ENCODE assay signal across 8 mouse cellular contexts in genomic region chr12:80014598-80014983, GRCm38 (mm10).
DNase-seq lines count a peak whose midpoint lies in the region; ATAC-seq and TF ChIP-seq lines count a peak whose summit lies in the region.

No protein-coding gene starts in this region.

- H3K9ac ChIP-seq in hindbrain, embryonic 13.5 days = peak overlapping the region; percentile 24; the same call in 1 of the 2 replicates

- WGBS in bone marrow, adult 2 months = 3% methylated on average over 7 of the region's 7 CpGs
- WGBS in hindbrain, embryonic 13.5 days = 63% methylated on average over 7 of the region's 7 CpGs

- TF ChIP-seq POLR2A in bone marrow, adult 2 months (IDR thresholded peaks at IDR 0.05; ENCODE audit: borderline replicate concordance, control insufficient read depth, low read depth, low read length) = no peak

- H3K4me1 ChIP-seq in bone marrow, adult 2 months (ENCODE audit: control insufficient read depth, insufficient read depth, low read length) = peaks cover 1% of the 10 kb centered on the region
- H3K4me1 ChIP-seq in hindbrain, embryonic 13.5 days (replicated peaks) = peaks cover 23% of the 10 kb centered on the region

- 0 out of 2 replicates have a peak overlapping the region, but pooled peaks have one; percentile 3 for H3K27ac ChIP-seq in bone marrow, adult 2 months (ENCODE audit: control insufficient read depth, insufficient read depth, low read depth, low read length, poor library complexity)
- H3K27ac ChIP-seq in hindbrain, embryonic 13.5 days = peak overlapping the region; percentile 83

- peak overlapping the region; percentile 47 for H3K4me2 ChIP-seq in hindbrain, embryonic 13.5 days

- no peak overlapping the region for H3K4me3 ChIP-seq in bone marrow, adult 2 months (replicated peaks; ENCODE audit: control insufficient read depth, low read depth, low read length)
- H3K4me3 ChIP-seq in hindbrain, embryonic 13.5 days = no peak overlapping the region

- no peaks in the 10 kb centered on the region for H3K27me3 ChIP-seq in hindbrain, embryonic 13.5 days

- TF ChIP-seq CTCF in bone marrow, adult 2 months (IDR thresholded peaks at IDR 0.05; ENCODE audit: control insufficient read depth, insufficient read depth, low read length) = no peak

- H3K9me3 ChIP-seq in hindbrain, embryonic 13.5 days = no peaks in the 10 kb centered on the region

- H3K36me3 ChIP-seq in hindbrain, embryonic 13.5 days = no peaks in the 10 kb centered on the region

- no peak for DNase-seq in frontal cortex, adult 2 months (ENCODE audit: extremely low spot score in 1 of 2, low spot score in 1 of 2)
- DNase-seq in left cerebral cortex, adult 8-10 months (ENCODE audit: low spot score in 2 of 2) = no peak
- DNase-seq in ovary, postnatal 14 days (ENCODE audit: low spot score) = no peak
- DNase-seq in right cerebral cortex, adult 18-20 months = no peak

- peak; percentile 28; the same call in 1 of the 2 replicates for ATAC-seq in frontal cortex, adult (ENCODE audit: low TSS enrichment)
- no peak for ATAC-seq in hindbrain, embryonic 13.5 days (ENCODE audit: low FRiP score)
- peak; percentile 40 for ATAC-seq in megakaryocyte progenitor cell, adult 5-6 weeks (replicated peaks; ENCODE audit: poor library complexity)
